Mouse (Mus musculus) lung, postnatal 0 days (tissue): Measurements from ENCODE around the gene Dnah3.

Experiments
- CTCF ChIP-seq: IDR thresholded peaks from 2 replicates; pipeline ENCODE4 v1.5.1; 2016; ENCODE audit warnings: antibody characterized with exemption, mild to moderate bottlenecking
- EP300 ChIP-seq: IDR thresholded peaks from 2 replicates; pipeline ENCODE4 v1.6.1; 2016; ENCODE audit warnings: antibody characterized with exemption, mild to moderate bottlenecking, control low read depth

DNA sequence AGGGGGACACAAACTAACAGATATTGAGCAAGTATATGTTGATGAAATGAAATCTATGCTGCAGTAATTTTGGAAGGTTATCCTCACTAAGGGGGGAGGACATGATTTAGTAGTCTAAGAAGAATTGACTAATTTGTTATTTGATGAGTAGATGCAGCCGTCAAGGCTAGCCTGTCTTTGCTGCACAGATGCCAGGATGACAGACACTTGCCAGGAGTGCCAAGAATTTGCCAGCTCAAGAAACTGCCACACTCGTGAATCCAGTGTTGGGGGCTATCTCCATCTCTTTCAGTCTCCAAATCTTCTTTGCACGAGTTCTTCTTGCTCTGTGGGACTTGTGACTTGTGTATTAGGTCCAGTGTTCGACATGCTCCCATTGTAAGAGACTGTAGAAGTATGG is 136.0 kb downstream of the Dnah3 start:
- TF ChIP-seq CTCF (no peak), EP300 (no peak)
